ENCODE assay signal across 9 mouse cellular contexts in genomic region chr12:26456028-26456698, GRCm38 (mm10). TPM values are rescaled to one million over a fixed set of nuclear protein-coding genes. Genes with fewer than 3 reads are reported as not detected.
DNase-seq lines count a peak whose midpoint lies in the region; ATAC-seq and TF ChIP-seq lines count a peak whose summit lies in the region.
"Had no signal": no experiment of that assay in that cellular context is flagged by ENCODE, and none has a peak within 500 bp of the region (broad histone marks: within the 10 kb centered on the region; RNA-seq: fewer than 3 reads in every experiment).

Rsad2 (minus strand) TSS chr12:26456452.

- peak; percentile 50; the same call in 1 of the 2 replicates for ATAC-seq in frontal cortex, adult (ENCODE audit: low TSS enrichment)
- peak; percentile 69 for ATAC-seq in forebrain, embryonic 14.5 days
- peak; percentile 94 for ATAC-seq in stomach, postnatal 0 days (ENCODE audit: low FRiP score, low TSS enrichment)

- H3K4me1 ChIP-seq in forebrain, embryonic 14.5 days (ENCODE audit: control insufficient read depth, insufficient read depth, low read length) = 0 out of 2 replicates have a peak, but pooled peaks cover 6% of the 10 kb centered on the region
- H3K4me1 ChIP-seq in limb, embryonic 10.5 days = peaks cover 10% of the 10 kb centered on the region
- H3K4me1 ChIP-seq in stomach, postnatal 0 days (replicated peaks; ENCODE audit: control insufficient read depth, insufficient read depth) = peaks cover 5% of the 10 kb centered on the region

- H3K27me3 ChIP-seq in forebrain, embryonic 14.5 days (replicated peaks; ENCODE audit: control insufficient read depth, insufficient read depth, low read length) = no peaks in the 10 kb centered on the region
- H3K27me3 ChIP-seq in limb, embryonic 10.5 days (ENCODE audit: low read depth, poor library complexity, severe bottlenecking) = no peaks in the 10 kb centered on the region
- H3K27me3 ChIP-seq in stomach, postnatal 0 days (ENCODE audit: control insufficient read depth, insufficient read depth, low read length) = no peaks in the 10 kb centered on the region

- no peak for TF ChIP-seq EP300 in stomach, postnatal 0 days (optimal IDR thresholded peaks at IDR 0.05)

- no peak within 1 kb of the TSS for H3K4me3 ChIP-seq in forebrain, embryonic 14.5 days (ENCODE audit: low read depth, low read length)
- no peak within 1 kb of the TSS for H3K4me3 ChIP-seq in limb, embryonic 10.5 days
- peak within 1 kb of the TSS; percentile 13 for H3K4me3 ChIP-seq in stomach, postnatal 0 days (ENCODE audit: low read depth, low read length)

- no peak for DNase-seq in frontal cortex, postnatal 10 days (ENCODE audit: low spot score in 2 of 2)
- peak; percentile 67 for DNase-seq in adrenal gland, postnatal 10 days
- DNase-seq in forebrain, embryonic 14.5 days (ENCODE audit: low spot score) = peak; percentile 59
- peak; percentile 37 for DNase-seq in heart, postnatal 4 days
- peak; percentile 31 for DNase-seq in limb, embryonic 10.5 days (ENCODE audit: low spot score)
- peak; percentile 64 for DNase-seq in mesoderm, embryonic 11.5 days (ENCODE audit: low read depth, low spot score)
- DNase-seq in stomach, postnatal 0 days (ENCODE audit: low spot score) = peak; percentile 85

- no peaks in the 10 kb centered on the region for H3K9me3 ChIP-seq in forebrain, embryonic 14.5 days (replicated peaks; ENCODE audit: control insufficient read depth, low read length)
- H3K9me3 ChIP-seq in limb, embryonic 10.5 days (replicated peaks) = no peaks in the 10 kb centered on the region
- no peaks in the 10 kb centered on the region for H3K9me3 ChIP-seq in stomach, postnatal 0 days (ENCODE audit: control insufficient read depth, low read length)

- no peak within 1 kb of the TSS for H3K27ac ChIP-seq in forebrain, embryonic 14.5 days (ENCODE audit: low read depth, low read length)
- H3K27ac ChIP-seq in limb, embryonic 10.5 days = peak within 1 kb of the TSS; percentile 36; the same call in 1 of the 2 replicates
- no peak within 1 kb of the TSS for H3K27ac ChIP-seq in stomach, postnatal 0 days (replicated peaks)

- 0 out of 2 replicates have a peak within 1 kb of the TSS, but pooled peaks have one; percentile 21 for H3K4me2 ChIP-seq in forebrain, embryonic 14.5 days (ENCODE audit: low read length)
- peak within 1 kb of the TSS; percentile 46 for H3K4me2 ChIP-seq in stomach, postnatal 0 days (replicated peaks; ENCODE audit: low read depth)

- 45% methylated on average over 13 of the region's 13 CpGs for WGBS in forebrain, embryonic 14.5 days
- 59% methylated on average over 13 of the region's 13 CpGs for WGBS in limb, embryonic 10.5 days
- 20% methylated on average over 13 of the region's 13 CpGs for WGBS in stomach, postnatal 0 days

- no peaks in the 10 kb centered on the region for H3K36me3 ChIP-seq in forebrain, embryonic 14.5 days (ENCODE audit: control insufficient read depth, insufficient read depth, low read length)
- H3K36me3 ChIP-seq in limb, embryonic 10.5 days = no peaks in the 10 kb centered on the region
- no peaks in the 10 kb centered on the region for H3K36me3 ChIP-seq in stomach, postnatal 0 days (ENCODE audit: control insufficient read depth, insufficient read depth, low read length)
- H3K36me3 ChIP-seq: G1E had no signal

- H3K9ac ChIP-seq in forebrain, embryonic 14.5 days (ENCODE audit: low read length) = no peak within 1 kb of the TSS
- H3K9ac ChIP-seq in stomach, postnatal 0 days (ENCODE audit: low read length) = 0 out of 2 replicates have a peak within 1 kb of the TSS, but pooled peaks have one; percentile 13

- no peak for TF ChIP-seq CTCF in stomach, postnatal 0 days (IDR thresholded peaks at IDR 0.05; ENCODE audit: low read depth)

RNA-seq across cellular contexts. Expression of gene Rsad2, which starts in this region (rescaled TPM):
- 10 to 100 TPM; 13.9 to 15.0 TPM for total RNA-seq in adrenal gland, postnatal 10 days (2021)
- 0.20 and 0.27 TPM in 2 replicates for polyA plus RNA-seq in forebrain, embryonic 14.5 days (2014; fragmentation: Nextera tagmentation; extraction: Ambion mirVana)
- total RNA-seq in heart, postnatal 4 days (2021) = 1 to 10 TPM; 4.3 to 8.2 TPM
- polyA plus RNA-seq in limb, embryonic 10.5 days (2016; fragmentation: Nextera tagmentation; extraction: Ambion mirVana) = 0.78 and 0.94 TPM in 2 replicates
- polyA plus RNA-seq in stomach, postnatal 0 days (2015; fragmentation: Nextera tagmentation; extraction: Ambion mirVana) = 0.89 and 1.2 TPM in 2 replicates
- polyA plus RNA-seq: G1E had no signal

Comparison
In these comparisons a context has a peak if more than half of its experiments do, and no peak if none do; other contexts are left out.
1. Peak in DNase-seq, ATAC-seq and H3K4me2 ChIP-seq in forebrain, embryonic 14.5 days; RNA of the gene not detected or under 1 TPM.
2. Peak in DNase-seq and H3K27ac ChIP-seq in limb, embryonic 10.5 days; RNA of the gene not detected or under 1 TPM.
3. DNase-seq: peak in adrenal gland, postnatal 10 days (single experiment), heart, postnatal 4 days (single experiment), mesoderm, embryonic 11.5 days (single experiment) and stomach, postnatal 0 days (single experiment); none in frontal cortex, postnatal 10 days (0 of 2).
4. Peak in every context shown above with its lines, with median percentiles within 50 percentile points of each other: ATAC-seq.